Mouse (Mus musculus): ENCODE measurements around the gene Arhgap4. TPM values are rescaled to one million over a fixed set of nuclear protein-coding genes. Genes with fewer than 3 reads are reported as not detected.

The Arhgap4 gene
- 3.4 and 3.8 TPM in 2 replicates for polyA plus RNA-seq (2015; fragmentation: Nextera tagmentation; extraction: Ambion mirVana)

DNA sequence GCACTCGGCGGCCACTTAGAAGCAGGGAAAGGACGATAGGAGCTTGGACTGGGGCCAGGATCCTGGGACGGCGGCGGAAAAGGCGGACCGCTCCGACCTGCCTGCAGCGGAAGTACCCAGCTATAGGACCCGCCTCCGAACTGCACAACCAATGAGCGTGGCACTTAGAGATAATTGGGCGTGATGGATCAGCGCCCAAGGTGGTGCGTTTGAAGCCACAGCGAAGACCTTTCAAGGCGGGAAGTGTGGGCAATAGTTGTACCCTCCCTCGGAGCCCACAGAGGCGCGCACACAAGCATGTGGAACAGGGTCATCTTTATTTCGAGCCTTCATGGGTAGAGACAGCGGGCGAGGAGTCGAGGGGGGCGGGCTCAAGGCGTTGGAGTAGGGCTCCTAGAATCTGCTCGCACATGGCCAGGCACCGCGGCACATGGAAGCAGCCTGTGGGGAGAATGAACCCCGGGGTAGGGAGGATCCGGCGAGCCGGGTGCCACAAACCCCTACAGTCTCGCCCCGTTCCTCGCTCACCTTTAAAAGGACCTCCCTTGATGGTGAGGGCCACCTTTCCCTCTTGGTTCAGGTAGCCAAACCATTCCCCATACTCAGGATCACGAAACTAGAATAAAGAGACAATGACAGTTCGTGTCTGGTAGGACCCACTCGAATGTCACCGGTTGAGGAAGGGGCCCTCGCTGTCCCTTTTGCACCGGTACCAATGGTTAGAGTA lies at the start of gene Arhgap4, which contains the start of gene Naa10:
TSS of gene Arhgap4 (minus strand) at position 48 of the 727 bp plus-strand sequence.
TSS of gene Naa10 (minus strand) at position 122 of the 727 bp plus-strand sequence.
- H3K4me1 ChIP-seq (replicated peaks) = peaks cover 13% of the 10 kb centered on the region
- 18% methylated on average over 43 of the region's 43 CpGs for WGBS
- peak within 1 kb of the TSS; percentile 79 for H3K9ac ChIP-seq
- H3K27ac ChIP-seq = peak within 1 kb of the TSS; percentile 82
- no peaks in the 10 kb centered on the region for H3K9me3 ChIP-seq
- H3K4me2 ChIP-seq = peak within 1 kb of the TSS; percentile 73
- H3K36me3 ChIP-seq = peaks cover 30% of the 10 kb centered on the region
- no peaks in the 10 kb centered on the region for H3K27me3 ChIP-seq
- H3K4me3 ChIP-seq = peak within 1 kb of the TSS; percentile 54
- peak; percentile 98 for ATAC-seq (ENCODE audit: low FRiP score)

GRCm38 (mm10) chrX:73970781-73971180 lies 49.1 kb upstream of the Arhgap4 start:
- no peaks in the 10 kb centered on the region for H3K27me3 ChIP-seq
- no peak overlapping the region for H3K4me3 ChIP-seq
- no peaks in the 10 kb centered on the region for H3K9me3 ChIP-seq
- H3K4me1 ChIP-seq (replicated peaks) = 0 out of 2 replicates have a peak, but pooled peaks cover 3% of the 10 kb centered on the region
- H3K9ac ChIP-seq = no peak overlapping the region
- H3K27ac ChIP-seq = no peak overlapping the region
- ATAC-seq (ENCODE audit: low FRiP score) = no peak
- no peak overlapping the region for H3K4me2 ChIP-seq
- H3K36me3 ChIP-seq = no peaks in the 10 kb centered on the region

DNA sequence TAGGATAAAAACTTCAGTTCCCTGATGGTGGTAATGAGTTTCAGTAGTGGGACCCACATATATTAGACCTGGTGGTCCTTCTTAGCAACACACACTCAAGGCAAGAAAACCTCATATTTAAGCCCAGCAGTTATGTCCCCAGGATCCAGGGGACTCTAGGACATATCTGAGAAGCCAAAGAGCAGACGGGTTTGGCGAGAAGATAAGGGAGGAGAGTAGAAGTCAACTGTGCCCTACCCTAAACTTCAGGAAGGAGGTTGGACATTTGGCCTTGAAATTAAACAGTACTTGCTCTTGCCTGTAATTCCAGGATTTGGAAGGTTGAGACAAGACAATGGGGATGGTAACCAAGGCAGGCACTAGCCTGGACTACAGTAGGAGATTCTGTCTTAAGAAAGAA lies 48.1 kb upstream of the Arhgap4 start:
- Histone ChIP-seq H3K4me3 (no peak overlapping the region), H3K36me3 (no peaks in the 10 kb centered on the region), H3K4me1 (replicated peaks) (peaks cover 4% of the 10 kb centered on the region), H3K27me3 (no peaks in the 10 kb centered on the region), H3K27ac (no peak overlapping the region), H3K9me3 (no peaks in the 10 kb centered on the region), H3K4me2 (no peak overlapping the region), H3K9ac (no peak overlapping the region)
- 100% methylated on average over 2 of the region's 2 CpGs for WGBS
- ATAC-seq (ENCODE audit: low FRiP score) = no peak

- ATAC-seq (ENCODE audit: low FRiP score) = no peak
- no peak overlapping the region for H3K27ac ChIP-seq
- H3K27me3 ChIP-seq = no peaks in the 10 kb centered on the region
- H3K36me3 ChIP-seq = no peaks in the 10 kb centered on the region
- H3K9ac ChIP-seq = no peak overlapping the region
- 90% methylated on average over 1 of the region's 1 CpGs for WGBS
- H3K9me3 ChIP-seq = no peaks in the 10 kb centered on the region
- H3K4me3 ChIP-seq = no peak overlapping the region
- H3K4me1 ChIP-seq (replicated peaks) = peaks cover 10% of the 10 kb centered on the region
- no peak overlapping the region for H3K4me2 ChIP-seq
Observed at GRCm38 (mm10) chrX:73969167-73969566, 47.5 kb upstream of the Arhgap4 start.

DNA sequence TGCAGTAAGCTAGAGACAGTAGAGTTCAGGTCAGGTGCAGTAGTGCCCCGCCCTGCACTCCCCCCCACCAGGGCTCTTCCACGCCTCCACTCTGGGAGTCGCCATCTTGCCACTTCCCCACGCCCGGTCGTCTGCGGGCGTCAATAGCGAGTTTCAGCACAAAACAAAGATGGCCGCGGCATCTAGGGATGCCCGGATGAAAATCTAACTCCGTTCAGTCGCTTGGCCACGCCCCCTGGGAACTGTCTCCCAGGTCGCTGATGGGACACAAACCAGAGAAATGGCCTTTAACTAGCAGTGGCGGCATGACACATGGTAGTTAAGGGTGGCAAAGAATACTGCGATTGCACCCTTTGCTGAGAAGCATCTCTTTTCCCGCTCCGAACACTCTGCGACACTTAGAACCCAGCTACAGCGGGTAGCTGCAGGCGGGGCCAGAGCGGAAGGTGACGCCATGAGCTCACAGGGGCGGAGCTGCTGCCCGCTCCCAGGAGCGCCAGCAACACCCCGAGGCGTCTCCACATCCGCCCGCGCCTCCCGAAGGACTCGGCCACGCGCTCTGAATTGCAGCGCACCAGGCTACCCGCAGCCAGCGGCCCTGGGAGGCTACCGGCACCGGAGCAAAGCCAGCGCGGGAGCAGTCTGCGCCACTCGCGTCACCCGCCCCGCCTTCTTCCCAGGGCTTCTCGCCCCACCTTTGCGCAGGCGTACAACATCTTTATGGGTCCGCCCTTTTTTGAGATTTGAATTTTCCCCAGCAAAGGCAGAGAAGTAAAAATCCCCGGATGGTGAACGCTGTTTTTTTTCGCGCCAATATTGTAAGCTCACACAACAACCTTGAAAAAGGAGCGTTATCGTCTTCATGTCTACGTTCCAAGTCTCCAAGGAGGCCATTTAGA lies 45.8 kb upstream of the Arhgap4 start:
- no peaks in the 10 kb centered on the region for H3K27me3 ChIP-seq
- no peaks in the 10 kb centered on the region for H3K9me3 ChIP-seq
- ATAC-seq (ENCODE audit: low FRiP score) = peak; percentile 89
- H3K4me3 ChIP-seq = peak overlapping the region; percentile 66
- H3K4me2 ChIP-seq = peak overlapping the region; percentile 47
- H3K9ac ChIP-seq = peak overlapping the region; percentile 78
- WGBS = 11% methylated on average over 59 of the region's 60 CpGs
- peak overlapping the region; percentile 99 for H3K27ac ChIP-seq
- peaks cover 27% of the 10 kb centered on the region for H3K4me1 ChIP-seq (replicated peaks)
- no peaks in the 10 kb centered on the region for H3K36me3 ChIP-seq

GRCm38 (mm10) chrX:73966248-73967176 lies 44.8 kb upstream of the Arhgap4 start, which contains the start of gene Hcfc1:
Gene Hcfc1 (minus strand): TSS chrX:73966357.
- ATAC-seq (ENCODE audit: low FRiP score) = peak; percentile 80
- WGBS = 22% methylated on average over 51 of the region's 58 CpGs
- Histone ChIP-seq H3K4me2 (peak within 1 kb of the TSS; percentile 76), H3K4me3 (peak within 1 kb of the TSS; percentile 66), H3K27ac (peak within 1 kb of the TSS; percentile 99), H3K27me3 (no peaks in the 10 kb centered on the region), H3K4me1 (replicated peaks) (peaks cover 35% of the 10 kb centered on the region), H3K9me3 (no peaks in the 10 kb centered on the region), H3K9ac (peak within 1 kb of the TSS; percentile 78), H3K36me3 (no peaks in the 10 kb centered on the region)

DNA sequence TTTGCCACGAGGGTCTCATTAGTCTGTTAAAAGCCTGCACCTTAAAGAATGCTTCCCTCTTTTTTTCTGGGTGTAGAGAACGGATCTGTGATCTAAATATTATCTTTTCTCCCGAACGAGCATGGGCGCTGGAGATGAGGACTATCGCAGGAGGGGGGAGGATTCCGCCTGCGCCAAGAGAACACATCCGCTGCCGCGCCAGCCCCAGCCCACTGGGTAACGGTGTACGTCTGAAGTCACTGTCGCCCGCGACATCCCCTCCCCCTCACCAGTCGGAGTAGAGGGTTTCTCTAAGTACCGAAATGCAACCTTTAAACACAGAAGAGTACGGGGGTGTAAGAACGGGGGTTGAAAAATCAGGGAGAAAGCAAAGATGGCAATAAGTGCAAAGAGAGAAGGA lies 43.6 kb upstream of the Arhgap4 start:
- 21% methylated on average over 20 of the region's 20 CpGs for WGBS
- H3K4me1 ChIP-seq (replicated peaks) = peaks cover 35% of the 10 kb centered on the region
- H3K36me3 ChIP-seq = no peaks in the 10 kb centered on the region
- no peak for ATAC-seq (ENCODE audit: low FRiP score)
- H3K27ac ChIP-seq = peak overlapping the region; percentile 99
- H3K9me3 ChIP-seq = no peaks in the 10 kb centered on the region
- H3K27me3 ChIP-seq = no peaks in the 10 kb centered on the region
- H3K4me3 ChIP-seq = peak overlapping the region; percentile 66
- H3K4me2 ChIP-seq = peak overlapping the region; percentile 76
- H3K9ac ChIP-seq = peak overlapping the region; percentile 78

DNA sequence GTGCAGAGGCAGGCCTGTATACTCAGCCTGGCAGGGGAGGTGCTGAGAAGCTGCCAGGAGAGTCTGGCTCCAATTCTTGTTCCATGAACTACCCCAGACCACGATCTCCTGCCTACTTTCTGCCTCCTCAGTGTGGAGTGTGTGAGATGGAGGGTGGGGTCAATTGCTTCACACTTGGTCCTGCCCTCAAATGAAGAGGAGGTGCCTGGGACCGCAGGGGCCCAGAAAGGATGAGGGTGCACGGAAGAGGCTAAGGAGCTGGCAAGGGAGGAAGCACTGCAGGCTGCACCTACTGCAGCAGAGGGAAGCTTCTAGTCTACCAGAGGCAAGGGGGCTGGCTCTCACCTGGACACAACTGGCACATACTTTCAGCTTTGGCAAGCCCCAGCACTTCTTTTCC lies 42.7 kb upstream of the Arhgap4 start:
- Histone ChIP-seq H3K36me3 (peaks cover 4% of the 10 kb centered on the region), H3K4me1 (replicated peaks) (peaks cover 35% of the 10 kb centered on the region), H3K4me3 (peak overlapping the region; percentile 66), H3K27me3 (no peaks in the 10 kb centered on the region), H3K9me3 (no peaks in the 10 kb centered on the region), H3K4me2 (peak overlapping the region; percentile 76), H3K27ac (no peak overlapping the region), H3K9ac (peak overlapping the region; percentile 78)
- no peak for ATAC-seq (ENCODE audit: low FRiP score)
- 39% methylated on average over 3 of the region's 3 CpGs for WGBS

DNA sequence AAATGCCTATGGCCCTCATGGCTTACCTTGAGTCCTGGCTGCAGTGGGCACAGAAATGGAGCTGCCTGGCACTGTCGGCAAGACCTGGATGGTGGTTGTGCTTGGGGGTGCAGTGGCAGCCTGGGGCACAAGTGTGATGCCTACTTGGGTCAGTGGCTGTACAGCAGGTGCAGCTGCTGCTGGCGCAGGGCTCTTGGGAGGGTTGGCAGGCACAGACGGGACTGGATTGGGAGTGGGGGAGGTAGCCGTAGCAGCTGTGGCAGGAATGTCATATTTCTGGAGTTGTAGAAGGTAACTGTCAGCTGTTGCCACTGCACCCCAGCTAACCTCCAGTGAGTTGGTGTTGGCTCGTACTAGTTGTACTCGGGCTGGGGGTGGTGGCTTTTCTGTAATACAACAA lies 33.3 kb upstream of the Arhgap4 start:
- no peak for ATAC-seq (ENCODE audit: low FRiP score)

GRCm38 (mm10) chrX:73952603-73953002 lies 30.9 kb upstream of the Arhgap4 start:
- H3K4me1 ChIP-seq (replicated peaks) = no peaks in the 10 kb centered on the region
- H3K27me3 ChIP-seq = no peaks in the 10 kb centered on the region
- H3K4me3 ChIP-seq = no peak overlapping the region
- H3K4me2 ChIP-seq = no peak overlapping the region
- peaks cover 90% of the 10 kb centered on the region for H3K36me3 ChIP-seq
- no peak for ATAC-seq (ENCODE audit: low FRiP score)
- no peak overlapping the region for H3K9ac ChIP-seq
- no peak overlapping the region for H3K27ac ChIP-seq
- WGBS = 89% methylated on average over 5 of the region's 5 CpGs
- no peaks in the 10 kb centered on the region for H3K9me3 ChIP-seq

More for the DNA sequence above, 33.3 kb upstream of the Arhgap4 start:
- H3K9me3 ChIP-seq = no peaks in the 10 kb centered on the region
- no peak overlapping the region for H3K9ac ChIP-seq
- 90% methylated on average over 6 of the region's 6 CpGs for WGBS
- no peak overlapping the region for H3K27ac ChIP-seq
- H3K4me2 ChIP-seq = no peak overlapping the region
- no peak overlapping the region for H3K4me3 ChIP-seq
- no peaks in the 10 kb centered on the region for H3K27me3 ChIP-seq
- peaks cover 90% of the 10 kb centered on the region for H3K36me3 ChIP-seq
- no peaks in the 10 kb centered on the region for H3K4me1 ChIP-seq (replicated peaks)

DNA sequence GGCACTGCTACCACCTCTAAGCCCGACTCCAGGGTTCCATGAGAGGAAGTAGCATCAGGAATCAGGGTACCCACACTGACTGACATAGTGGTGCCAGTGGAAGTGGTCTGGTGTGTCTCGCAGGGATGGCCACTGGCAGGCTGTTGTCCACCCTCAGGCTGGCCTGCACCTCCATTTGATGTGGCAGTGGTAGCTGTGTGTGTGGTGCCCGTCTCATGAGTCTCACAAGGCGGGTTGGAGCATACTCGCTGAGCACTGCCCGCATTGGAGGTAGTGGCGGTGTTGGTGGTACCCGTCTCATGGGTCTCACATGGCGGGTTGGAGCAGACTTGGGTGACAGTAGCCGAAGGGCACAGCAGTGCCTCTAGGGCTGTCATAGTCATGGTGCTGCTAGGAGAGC lies 27.7 kb upstream of the Arhgap4 start:
- Histone ChIP-seq H3K27me3 (no peaks in the 10 kb centered on the region), H3K36me3 (peaks cover 94% of the 10 kb centered on the region), H3K4me3 (no peak overlapping the region), H3K9ac (no peak overlapping the region), H3K9me3 (no peaks in the 10 kb centered on the region), H3K4me2 (no peak overlapping the region), H3K4me1 (replicated peaks) (no peaks in the 10 kb centered on the region), H3K27ac (no peak overlapping the region)
- WGBS = 93% methylated on average over 10 of the region's 10 CpGs
- 0 out of 2 replicates have a peak, but pooled peaks have one; percentile 4 for ATAC-seq (ENCODE audit: low FRiP score)
